Comparison of ENCODE assay signal across 12 mouse cellular contexts in the genomic region with DNA sequence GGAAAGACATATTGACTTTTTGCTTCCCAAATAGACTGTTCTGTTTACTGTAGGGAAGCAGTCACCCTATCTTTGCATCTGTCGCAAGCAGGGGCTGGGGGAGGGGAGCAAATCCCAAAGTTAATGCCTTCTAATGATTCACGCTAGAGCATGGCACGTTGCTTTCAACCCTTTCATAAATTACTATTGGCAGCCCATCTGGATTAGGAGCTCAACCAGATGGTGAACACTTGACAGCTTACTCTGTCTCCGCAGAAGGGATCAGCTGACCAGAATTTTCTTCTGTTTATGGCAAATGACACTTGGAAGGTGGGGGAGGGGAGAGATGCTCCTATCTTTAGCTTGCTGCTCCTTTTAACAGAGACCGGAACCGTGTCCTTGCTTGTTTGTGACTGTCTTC.
DNase-seq lines count a peak whose midpoint lies in the region; ATAC-seq and TF ChIP-seq lines count a peak whose summit lies in the region.
"Had no signal": no experiment of that assay in that cellular context is flagged by ENCODE, and none has a peak within 500 bp of the region (broad histone marks: within the 10 kb centered on the region; RNA-seq: fewer than 3 reads in every experiment).

No protein-coding gene starts in this region.

- no peaks in the 10 kb centered on the region for H3K79me2 ChIP-seq in liver, adult 2 months (ENCODE audit: control insufficient read depth, insufficient read depth, low read length)

- H3K36me3 ChIP-seq in liver, adult 2 months (ENCODE audit: control insufficient read depth, insufficient read depth, low read length), result peaks cover 7% of the 10 kb centered on the region
- no peaks in the 10 kb centered on the region for H3K36me3 ChIP-seq in forebrain, embryonic 12.5 days (replicated peaks)
- H3K36me3 ChIP-seq in neural tube, embryonic 11.5 days (ENCODE audit: control insufficient read depth, insufficient read depth, low read length), result no peaks in the 10 kb centered on the region

- TF ChIP-seq POLR2A in liver, adult 2 months (IDR thresholded peaks at IDR 0.05; ENCODE audit: extremely low read depth, insufficient read depth, low read length), result no peak

- H3K27ac ChIP-seq in liver, adult 2 months (replicated peaks; ENCODE audit: insufficient read depth, low read depth, low read length), result no peak overlapping the region
- 0 out of 2 replicates have a peak overlapping the region, but pooled peaks have one; percentile 37 for H3K27ac ChIP-seq in forebrain, embryonic 12.5 days
- no peak overlapping the region for H3K27ac ChIP-seq in neural tube, embryonic 11.5 days (ENCODE audit: low read depth, low read length)
- H3K27ac ChIP-seq: left cerebral cortex, adult 2 months; macrophage had no signal

- H3K4me3 ChIP-seq in liver, adult 2 months (ENCODE audit: insufficient read depth, low read depth, low read length), result no peak overlapping the region
- H3K4me3 ChIP-seq in forebrain, embryonic 12.5 days (replicated peaks), result no peak overlapping the region
- no peak overlapping the region for H3K4me3 ChIP-seq in neural tube, embryonic 11.5 days (ENCODE audit: low read depth, low read length)
- H3K4me3 ChIP-seq: left cerebral cortex, adult 2 months had no signal

- ATAC-seq in forebrain, embryonic 12.5 days (ENCODE audit: low FRiP score), result peak; percentile 65
- peak; percentile 46; the same call in 1 of the 2 replicates for ATAC-seq in neural tube, embryonic 11.5 days (ENCODE audit: insufficient read depth, low FRiP score, low TSS enrichment)
- ATAC-seq in granulocyte monocyte progenitor cell, adult 5-6 weeks (replicated peaks; ENCODE audit: poor library complexity, severe bottlenecking), result no peak

- H3K4me1 ChIP-seq in liver, adult 2 months (ENCODE audit: control insufficient read depth, insufficient read depth, low read length), result 0 out of 2 replicates have a peak, but pooled peaks cover 1% of the 10 kb centered on the region
- peaks cover 15% of the 10 kb centered on the region for H3K4me1 ChIP-seq in forebrain, embryonic 12.5 days
- H3K4me1 ChIP-seq in neural tube, embryonic 11.5 days (ENCODE audit: control insufficient read depth, insufficient read depth, low read length), result 0 out of 2 replicates have a peak, but pooled peaks cover 4% of the 10 kb centered on the region

- WGBS in liver, adult 2 months, result 43% methylated on average over 6 of the region's 6 CpGs
- WGBS in forebrain, embryonic 12.5 days, result 26% methylated on average over 6 of the region's 6 CpGs
- WGBS in neural tube, embryonic 11.5 days, result 35% methylated on average over 6 of the region's 6 CpGs

- no peak for TF ChIP-seq CTCF in liver, adult 2 months (IDR thresholded peaks at IDR 0.05; ENCODE audit: low read depth, low read length)

- no peaks in the 10 kb centered on the region for H3K9me3 ChIP-seq in forebrain, embryonic 12.5 days
- H3K9me3 ChIP-seq in neural tube, embryonic 11.5 days (ENCODE audit: control insufficient read depth, low read length), result no peaks in the 10 kb centered on the region

- H3K27me3 ChIP-seq in liver, adult 2 months (ENCODE audit: control insufficient read depth, insufficient read depth, low read length), result no peaks in the 10 kb centered on the region
- 0 out of 2 replicates have a peak, but pooled peaks cover 5% of the 10 kb centered on the region for H3K27me3 ChIP-seq in forebrain, embryonic 12.5 days
- H3K27me3 ChIP-seq in neural tube, embryonic 11.5 days (ENCODE audit: control insufficient read depth, insufficient read depth, low read length), result no peaks in the 10 kb centered on the region
- H3K27me3 ChIP-seq: CH12.LX had no signal

- no peak overlapping the region for H3K9ac ChIP-seq in liver, adult 2 months (ENCODE audit: low read depth, low read length)
- H3K9ac ChIP-seq in forebrain, embryonic 12.5 days, result no peak overlapping the region
- H3K9ac ChIP-seq in neural tube, embryonic 11.5 days (ENCODE audit: low read length), result no peak overlapping the region

- H3K4me2 ChIP-seq in forebrain, embryonic 12.5 days, result no peak overlapping the region
- no peak overlapping the region for H3K4me2 ChIP-seq in neural tube, embryonic 11.5 days (ENCODE audit: low read depth)

- peak; percentile 27 for DNase-seq in liver, adult 2 months (ENCODE audit: extremely low read depth, low read depth, low spot score)
- DNase-seq in liver, result no peak
- DNase-seq in layer of hippocampus, adult 11-12 months (ENCODE audit: low spot score), result peak; percentile 58
- DNase-seq in neural tube, embryonic 11.5 days (ENCODE audit: low spot score), result peak; percentile 38
- no peak for DNase-seq in kidney, adult 18-20 months
- DNase-seq in gastrocnemius, postnatal 36 days, result no peak
- DNase-seq: cerebellum, adult 2 months had no signal

- intact Hi-C loops in gastrocnemius, postnatal 36 days (cut with DNase I), result loop anchor here (10.0 kb wide), 1 partner anchor 280 kb away; no protein-coding TSS in a partner anchor

Comparison
In these comparisons a context has a peak if more than half of its experiments do, and no peak if none do; other contexts are left out.
1. DNase-seq: peak in liver, adult 2 months (single experiment), layer of hippocampus, adult 11-12 months (single experiment) and neural tube, embryonic 11.5 days (single experiment); none in liver (single experiment), kidney, adult 18-20 months (single experiment) and gastrocnemius, postnatal 36 days (0 of 2).